Mouse (Mus musculus) stomach, postnatal 0 days (tissue): ENCODE data around the gene Timm29. TPM values are rescaled to one million over a fixed set of nuclear protein-coding genes. Genes with fewer than 3 reads are reported as not detected.

ENCODE experiments used
- ATAC-seq: fragments of 200-750 bp; cut with Nextera tagmentation; 2 replicates; pipeline ENCODE4 v1.8.0; 2017; ENCODE audit not compliant: low FRiP score, low TSS enrichment
- DNase-seq: peaks from one replicate; pipeline ENCODE4 v3.0.0-alpha.2; 2016; ENCODE audit warnings: low spot score
- H3K27ac ChIP-seq: fragments of 300-500 bp; sonication (generic); replicated peaks from 2 replicates; pipeline ENCODE4 v1.5.1; 2014; ENCODE audit warnings: mild to moderate bottlenecking, control low read depth
- H3K27me3 ChIP-seq: fragments of 300-500 bp; sonication (generic); 2 replicates; pipeline ENCODE4 v1.6.1; 2014; ENCODE audit warnings: low read length; ENCODE audit not compliant: control insufficient read depth, insufficient read depth
- H3K36me3 ChIP-seq: fragments of 300-500 bp; sonication (generic); 2 replicates; pipeline ENCODE4 v1.6.1; 2014; ENCODE audit warnings: low read length, mixed read lengths; ENCODE audit not compliant: control insufficient read depth, insufficient read depth
- H3K4me1 ChIP-seq: fragments of 300-500 bp; sonication (generic); replicated peaks from 2 replicates; pipeline ENCODE4 v1.6.1; 2014; ENCODE audit warnings: antibody characterized with exemption; ENCODE audit not compliant: control insufficient read depth, insufficient read depth
- H3K4me2 ChIP-seq: fragments of 300-500 bp; sonication (generic); replicated peaks from 2 replicates; pipeline ENCODE4 v1.6.1; 2014; ENCODE audit warnings: low read depth, mild to moderate bottlenecking, control low read depth, moderate library complexity
- H3K4me3 ChIP-seq: fragments of 300-500 bp; sonication (generic); 2 replicates; pipeline ENCODE4 v1.5.1; 2014; ENCODE audit warnings: low read depth, low read length, control low read depth
- H3K9ac ChIP-seq: fragments of 300-500 bp; sonication (generic); 2 replicates; pipeline ENCODE4 v1.6.1; 2014; ENCODE audit warnings: mild to moderate bottlenecking, low read length, control low read depth, mixed read lengths
- H3K9me3 ChIP-seq: fragments of 300-500 bp; sonication (generic); 2 replicates; pipeline ENCODE4 v1.6.1; 2016; ENCODE audit warnings: low read length; ENCODE audit not compliant: control insufficient read depth
- CTCF ChIP-seq: IDR thresholded peaks from 2 replicates; pipeline ENCODE4 v1.5.1; 2016; ENCODE audit warnings: antibody characterized with exemption, low read depth, mild to moderate bottlenecking, moderate library complexity
- EP300 ChIP-seq: optimal IDR thresholded peaks from 2 replicates; pipeline ENCODE3; 2016; ENCODE audit warnings: antibody characterized with exemption
- WGBS: fragments of 180-500 bp; shearing (Covaris S2); extraction: QIAGEN DNeasy Blood & Tissue Kit; methylation state at CpG from one replicate; pipeline ENCODE4 v1.1.7; 2014; 5-methylcytosine and 5-hydroxymethylcytosine counted together
- polyA plus RNA-seq: library from polyadenylated mRNA; unstranded; fragments of >200 nt; fragmentation: Nextera tagmentation; extraction: Ambion mirVana; gene quantifications from 2 replicates; pipeline ENCODE4 v1.2.1, GENCODE M21; 2015

Gene Timm29
- polyA plus RNA-seq, 1 experiment from 2014 or later, result 16.5 TPM

DNA sequence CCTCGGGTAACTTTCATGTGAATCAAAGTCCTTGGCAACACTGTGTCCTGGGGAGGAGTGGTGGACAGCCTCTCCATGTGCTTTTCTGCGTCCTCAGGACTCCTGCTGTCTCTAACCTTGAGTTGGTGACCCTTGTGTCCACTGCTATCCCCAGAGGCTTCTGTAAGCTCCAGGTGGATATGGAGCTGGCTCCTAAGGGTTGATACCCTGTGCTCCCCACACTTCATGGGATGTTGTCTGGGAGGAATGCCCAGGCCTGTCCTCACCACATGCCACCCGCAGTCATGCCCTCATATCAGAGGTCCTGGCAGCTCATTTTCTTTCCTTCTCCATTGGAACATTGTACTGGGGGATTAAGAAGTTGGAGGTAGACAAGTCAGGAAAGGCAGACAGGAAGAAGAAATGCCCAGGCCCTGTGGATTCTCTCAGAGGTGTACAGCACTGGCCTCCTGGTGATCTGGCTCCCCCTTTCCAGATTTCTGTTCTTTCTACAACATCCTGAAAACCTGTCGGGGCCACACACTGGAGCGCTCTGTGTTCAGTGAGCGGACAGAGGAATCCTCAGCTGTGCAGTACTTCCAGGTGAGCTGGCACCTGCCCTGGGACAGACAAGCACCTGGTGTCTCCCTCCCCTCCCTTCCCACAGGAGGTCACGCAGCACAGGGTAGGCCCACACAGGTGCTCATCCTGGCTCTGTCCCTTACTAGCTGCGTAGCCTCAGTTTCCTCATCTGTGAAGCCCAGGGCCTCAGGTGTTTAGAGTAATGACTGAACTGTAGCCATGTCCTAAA lies 18.3 kb upstream of the Timm29 start:
- H3K4me3 ChIP-seq, result no peak overlapping the region
- TF ChIP-seq CTCF (no peak), EP300 (no peak)
- H3K9me3 ChIP-seq, result no peaks in the 10 kb centered on the region
- DNase-seq (no peak), ATAC-seq (no peak)
- no peak overlapping the region for H3K9ac ChIP-seq
- H3K4me1 ChIP-seq, result no peaks in the 10 kb centered on the region
- no peaks in the 10 kb centered on the region for H3K27me3 ChIP-seq
- WGBS, result 94% methylated on average over 8 of the region's 8 CpGs
- no peak overlapping the region for H3K27ac ChIP-seq
- H3K4me2 ChIP-seq, result no peak overlapping the region
- peaks cover 41% of the 10 kb centered on the region for H3K36me3 ChIP-seq

DNA sequence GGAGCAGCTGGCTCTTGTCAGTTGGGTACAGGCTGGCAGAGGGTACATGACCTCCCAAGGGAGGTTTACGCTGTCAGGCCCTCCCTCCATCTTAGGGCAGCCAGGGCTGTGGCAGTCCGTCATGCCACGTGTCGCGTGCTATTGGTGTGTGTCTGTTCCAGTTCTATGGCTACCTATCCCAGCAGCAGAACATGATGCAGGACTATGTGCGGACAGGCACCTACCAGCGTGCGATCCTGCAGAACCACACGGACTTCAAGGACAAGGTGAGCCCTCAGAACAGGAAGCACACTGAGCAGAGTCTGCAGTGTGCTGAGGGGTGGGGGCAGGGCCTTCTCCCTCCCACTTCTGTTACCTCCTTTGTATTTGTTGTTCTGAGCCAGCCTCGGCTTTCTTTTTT lies 17.3 kb upstream of the Timm29 start:
- H3K36me3 ChIP-seq, result peaks cover 35% of the 10 kb centered on the region
- no peaks in the 10 kb centered on the region for H3K9me3 ChIP-seq
- ATAC-seq (0 out of 2 replicates have a peak, but pooled peaks have one; percentile 42), DNase-seq (no peak)
- 91% methylated on average over 10 of the region's 10 CpGs for WGBS
- no peak overlapping the region for H3K4me3 ChIP-seq
- H3K9ac ChIP-seq, result no peak overlapping the region
- H3K27ac ChIP-seq, result no peak overlapping the region
- H3K4me1 ChIP-seq, result no peaks in the 10 kb centered on the region
- no peaks in the 10 kb centered on the region for H3K27me3 ChIP-seq
- TF ChIP-seq EP300 (no peak), CTCF (no peak)
- no peak overlapping the region for H3K4me2 ChIP-seq

DNA sequence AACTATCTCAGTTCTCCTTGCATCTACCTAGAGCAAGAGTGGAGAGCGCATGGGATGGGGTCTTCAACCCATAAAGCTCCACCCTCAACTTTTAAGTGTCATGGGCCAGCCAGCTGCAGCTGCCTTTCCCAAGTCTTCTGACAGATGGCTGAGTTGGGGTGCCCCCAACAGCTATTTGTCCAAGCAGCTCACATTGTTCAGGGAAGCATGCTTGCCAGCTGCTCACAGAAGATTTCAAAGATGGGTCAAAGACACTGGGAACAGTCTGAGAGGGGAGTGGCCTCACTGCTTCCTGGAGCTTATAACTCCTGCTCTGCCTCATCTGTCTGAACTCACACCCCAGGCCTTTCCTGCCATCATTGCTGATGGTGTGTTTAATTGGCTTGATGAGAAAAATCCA lies 16.2 kb upstream of the Timm29 start:
- Histone ChIP-seq H3K9ac (no peak overlapping the region), H3K36me3 (peaks cover 29% of the 10 kb centered on the region), H3K4me1 (no peaks in the 10 kb centered on the region), H3K27ac (no peak overlapping the region), H3K4me3 (no peak overlapping the region), H3K9me3 (no peaks in the 10 kb centered on the region), H3K4me2 (no peak overlapping the region), H3K27me3 (no peaks in the 10 kb centered on the region)
- ATAC-seq (no peak), DNase-seq (no peak)
- no peak for TF ChIP-seq EP300
- no peak for TF ChIP-seq CTCF
- 88% methylated on average over 1 of the region's 1 CpGs for WGBS

DNA sequence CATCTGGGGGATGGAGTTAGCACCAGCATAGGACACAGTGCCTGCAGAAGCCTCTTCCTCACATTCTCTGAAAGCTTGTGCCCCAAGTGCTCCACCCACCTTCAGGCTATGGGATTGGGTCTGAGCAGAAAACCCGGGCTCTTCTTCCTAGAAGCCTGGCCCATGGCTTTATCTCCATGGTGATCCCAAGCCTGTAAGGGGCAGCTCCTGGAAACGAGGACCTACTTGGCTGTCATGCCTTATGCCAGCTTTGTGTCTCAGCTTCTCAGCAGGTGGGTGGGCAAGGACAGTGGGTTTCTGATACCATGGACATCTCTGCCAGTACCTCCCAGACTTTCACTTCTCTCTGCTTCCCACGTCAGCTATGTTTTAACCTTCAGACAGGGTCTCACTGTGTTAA lies 14.3 kb upstream of the Timm29 start:
- Histone ChIP-seq H3K27ac (no peak overlapping the region), H3K4me3 (no peak overlapping the region), H3K9me3 (no peaks in the 10 kb centered on the region), H3K4me1 (no peaks in the 10 kb centered on the region), H3K36me3 (peaks cover 20% of the 10 kb centered on the region), H3K27me3 (no peaks in the 10 kb centered on the region), H3K9ac (no peak overlapping the region), H3K4me2 (no peak overlapping the region)
- WGBS, result 78% methylated on average over 3 of the region's 3 CpGs
- DNase-seq, result no peak
- no peak for TF ChIP-seq EP300
- no peak for TF ChIP-seq CTCF
- no peak for ATAC-seq

DNA sequence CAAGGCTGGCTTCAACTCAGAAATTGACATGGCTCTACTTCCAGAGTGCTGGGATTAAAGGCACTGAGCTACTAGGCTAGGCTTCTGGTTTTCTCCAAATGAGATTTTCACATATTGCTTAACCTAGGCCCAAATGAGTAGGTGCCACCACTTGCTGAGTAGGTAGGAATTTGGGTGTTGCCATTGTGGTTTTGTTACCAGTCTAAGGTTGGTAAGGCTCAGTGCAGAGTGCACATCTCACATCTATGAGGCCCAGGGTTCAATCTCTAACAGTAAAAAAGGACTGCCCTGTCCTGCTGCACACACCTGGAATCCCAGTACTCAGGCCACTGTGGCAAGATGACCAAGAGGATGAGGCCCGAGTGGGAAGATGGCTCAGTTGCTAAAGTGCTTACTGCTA lies 7.1 kb upstream of the Timm29 start:
- Histone ChIP-seq H3K9me3 (no peaks in the 10 kb centered on the region), H3K27ac (no peak overlapping the region), H3K4me3 (no peak overlapping the region), H3K9ac (no peak overlapping the region), H3K4me1 (no peaks in the 10 kb centered on the region), H3K4me2 (no peak overlapping the region), H3K36me3 (peaks cover 49% of the 10 kb centered on the region), H3K27me3 (no peaks in the 10 kb centered on the region)
- no peak for ATAC-seq
- TF ChIP-seq CTCF, result no peak
- no peak for TF ChIP-seq EP300
- 83% methylated on average over 1 of the region's 1 CpGs for WGBS
- no peak for DNase-seq

DNA sequence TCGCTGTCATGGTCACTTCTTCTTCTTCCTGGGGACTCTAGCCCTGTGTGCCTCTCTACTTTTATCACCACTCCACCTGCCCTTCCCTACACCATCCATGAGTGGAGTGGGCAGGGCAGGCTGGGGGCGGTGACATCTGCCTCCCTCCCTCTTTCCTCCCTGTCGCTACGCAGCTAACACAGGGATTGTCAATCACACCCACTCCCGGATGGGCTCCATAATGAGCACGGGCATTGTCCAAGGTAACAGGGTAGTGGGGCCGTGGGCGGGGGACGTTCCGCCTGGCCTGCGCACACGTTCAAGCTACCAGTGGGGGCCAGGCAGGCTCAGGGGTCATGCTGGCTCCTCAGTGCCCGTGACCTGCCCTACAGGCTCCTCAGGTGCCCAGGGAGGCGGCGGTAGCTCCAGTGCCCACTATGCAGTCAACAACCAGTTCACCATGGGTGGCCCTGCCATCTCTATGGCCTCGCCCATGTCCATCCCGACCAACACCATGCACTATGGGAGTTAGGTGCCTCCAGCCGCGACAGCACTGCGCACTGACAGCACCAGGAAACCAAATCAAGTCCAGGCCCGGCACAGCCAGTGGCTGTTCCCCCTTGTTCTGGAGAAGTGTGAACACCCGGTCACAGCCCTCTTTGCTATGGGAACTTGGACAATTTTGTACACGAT lies 4.7 kb upstream of the Timm29 start:
- no peak for TF ChIP-seq CTCF
- TF ChIP-seq EP300, result no peak
- ATAC-seq, result no peak
- no peaks in the 10 kb centered on the region for H3K4me1 ChIP-seq
- no peak overlapping the region for H3K4me3 ChIP-seq
- no peak for DNase-seq
- H3K9me3 ChIP-seq, result no peaks in the 10 kb centered on the region
- 84% methylated on average over 23 of the region's 23 CpGs for WGBS
- H3K27me3 ChIP-seq, result no peaks in the 10 kb centered on the region
- H3K9ac ChIP-seq, result no peak overlapping the region
- H3K4me2 ChIP-seq, result no peak overlapping the region
- no peak overlapping the region for H3K27ac ChIP-seq
- peaks cover 49% of the 10 kb centered on the region for H3K36me3 ChIP-seq
